Mouse (Mus musculus): ENCODE data around the gene Erc2. TPM values are rescaled to one million over a fixed set of nuclear protein-coding genes. Genes with fewer than 3 reads are reported as not detected.

Gene Erc2
- total RNA-seq, 4 experiments from 2014 or later = 196 to 222 (median 210) TPM

GRCm38 (mm10) chr14:27933533-27933932 lies 311.3 kb downstream of the Erc2 start:
- DNase-seq (ENCODE audit: low spot score in 2 of 2) = no peak

DNA sequence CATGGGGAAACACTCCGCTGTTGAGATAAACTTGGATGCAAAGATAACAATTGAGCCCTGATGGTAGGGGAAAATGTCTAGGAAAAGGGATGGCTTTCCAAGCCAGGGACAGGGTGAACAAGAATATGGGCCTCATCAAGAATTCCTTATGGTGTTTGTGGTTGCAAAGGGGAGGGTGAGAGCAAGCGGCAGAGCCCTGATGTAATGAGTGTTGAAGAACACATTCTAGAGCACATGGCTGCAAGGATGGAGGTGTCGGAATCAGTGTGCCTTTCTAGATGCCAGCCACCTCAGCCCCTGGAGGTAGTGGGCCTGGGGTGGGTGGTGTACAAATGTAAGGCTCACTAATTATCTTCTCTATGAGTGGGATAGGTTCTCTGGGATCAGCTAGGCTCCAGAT lies 313.5 kb downstream of the Erc2 start:
- no peak for DNase-seq (ENCODE audit: low spot score in 2 of 2)

GRCm38 (mm10) chr14:27937922-27938321 lies 315.7 kb downstream of the Erc2 start:
- DNase-seq (ENCODE audit: low spot score in 2 of 2) = no peak

- DNase-seq (ENCODE audit: low spot score in 2 of 2) = no peak
Measured at GRCm38 (mm10) chr14:27945276-27945675, 323.0 kb downstream of the Erc2 start.

DNA sequence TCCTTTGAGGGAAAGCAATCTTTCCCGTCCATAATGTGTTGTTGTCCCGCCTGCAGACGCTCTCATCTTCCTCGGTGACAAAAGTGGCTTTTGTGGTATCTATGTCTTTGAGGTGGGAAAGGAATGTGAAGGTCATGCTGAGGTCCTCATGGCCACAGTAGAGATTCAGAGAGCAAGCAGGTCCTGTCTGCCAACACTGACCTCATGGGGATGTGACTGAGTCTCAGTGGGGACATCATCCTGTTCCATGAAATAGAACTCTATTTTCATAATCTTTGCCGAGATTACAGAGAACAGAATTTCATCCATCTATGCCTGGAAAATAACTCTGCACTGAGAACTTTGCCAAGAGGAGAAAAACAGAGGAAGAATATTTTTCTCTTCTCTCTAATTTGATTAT lies 324.0 kb downstream of the Erc2 start:
- no peak for DNase-seq (ENCODE audit: low spot score in 2 of 2)

DNA sequence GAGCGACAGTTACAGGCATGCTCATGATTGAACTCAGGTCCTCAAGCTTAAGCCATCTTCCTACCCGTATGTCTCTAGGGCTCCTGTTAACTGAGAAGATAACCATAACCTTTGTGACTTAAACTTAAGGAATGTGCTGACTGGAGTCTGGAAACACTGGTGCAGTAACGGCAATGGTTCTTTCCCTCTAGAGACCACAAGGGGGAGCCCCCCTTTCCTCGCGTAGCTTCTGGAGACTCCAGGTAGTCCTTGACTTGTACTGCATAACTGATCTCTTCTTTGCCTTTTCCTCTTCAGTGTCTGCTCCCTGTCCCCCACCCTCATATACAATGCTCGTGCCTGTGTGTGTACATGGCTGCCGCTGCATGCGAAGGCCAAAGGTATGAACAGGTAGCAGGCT lies 326.2 kb downstream of the Erc2 start:
- DNase-seq (ENCODE audit: low spot score in 2 of 2) = no peak

DNA sequence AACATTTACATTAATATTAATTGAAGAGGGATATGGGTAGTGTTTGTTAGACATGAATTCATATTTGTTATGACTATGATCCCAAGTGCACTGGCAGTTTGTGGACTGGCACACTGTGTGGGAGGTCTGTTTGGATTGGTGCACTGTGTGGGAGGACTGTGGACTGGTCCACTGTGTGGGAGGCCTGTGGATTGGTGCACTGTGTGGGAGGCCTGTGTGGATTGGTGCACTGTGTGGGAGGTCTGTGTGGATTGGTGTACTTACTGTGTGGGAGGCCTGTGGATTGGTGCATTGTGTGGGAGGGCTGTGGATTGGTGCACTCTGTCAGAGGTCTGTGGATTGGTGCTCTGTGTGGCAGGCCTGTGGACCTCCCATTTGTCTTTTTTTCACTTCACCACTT lies 331.6 kb downstream of the Erc2 start:
- no peak for DNase-seq (ENCODE audit: low spot score in 2 of 2)

- no peak for DNase-seq (ENCODE audit: low spot score in 2 of 2)
Measured at GRCm38 (mm10) chr14:27956801-27957200, 334.6 kb downstream of the Erc2 start.

- no peak for DNase-seq (ENCODE audit: low spot score in 2 of 2)
Measured at GRCm38 (mm10) chr14:27973701-27974100, 351.5 kb downstream of the Erc2 start.

- peak; percentile 61 for DNase-seq (ENCODE audit: low spot score in 2 of 2)
Measured at GRCm38 (mm10) chr14:27975661-27976060, 353.4 kb downstream of the Erc2 start.

- peak; percentile 26 to 35 for DNase-seq (ENCODE audit: low spot score in 2 of 2)
Measured at GRCm38 (mm10) chr14:27984758-27985157, 362.5 kb downstream of the Erc2 start.

DNA sequence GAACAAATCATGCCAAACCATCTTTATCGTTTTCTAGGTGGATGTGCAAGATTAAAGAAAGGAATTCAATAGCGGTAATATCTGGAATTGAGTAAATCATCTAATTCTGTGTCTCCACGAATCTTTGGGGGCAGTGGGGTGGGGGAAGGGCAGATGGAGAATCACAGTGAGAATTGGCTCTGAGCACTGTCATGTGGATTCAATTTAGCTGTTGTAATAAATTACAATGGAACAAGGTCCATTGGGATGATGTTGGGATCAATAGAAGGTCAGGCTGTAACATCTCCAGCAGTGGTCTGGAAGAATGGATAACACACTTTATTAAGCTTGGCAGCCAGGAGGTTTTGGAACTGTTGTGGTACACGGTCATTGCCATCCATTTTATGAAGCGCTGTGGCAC lies 363.0 kb downstream of the Erc2 start:
- DNase-seq (ENCODE audit: low spot score in 2 of 2) = no peak

DNA sequence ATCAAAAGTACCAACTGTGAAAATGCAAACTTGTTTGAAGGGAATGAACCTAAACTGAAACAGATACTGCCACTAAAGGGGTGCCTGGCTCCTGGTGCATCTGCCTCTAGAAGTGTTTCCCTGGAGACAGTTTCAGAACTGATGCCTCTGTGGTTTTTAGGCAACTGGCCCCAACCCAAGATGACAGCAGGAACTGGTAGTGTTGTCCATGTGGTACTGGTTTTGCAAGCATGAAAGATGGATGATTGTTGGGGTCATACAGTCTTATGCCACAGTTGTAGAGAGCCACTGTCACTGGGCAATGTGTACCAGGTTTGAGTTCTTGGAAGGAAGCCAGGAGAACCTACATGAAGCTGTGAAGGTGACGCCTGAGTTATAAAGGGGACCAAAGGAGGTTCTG lies 365.2 kb downstream of the Erc2 start:
- peak; percentile 36 to 49 for DNase-seq (ENCODE audit: low spot score in 2 of 2)

- no peak for DNase-seq (ENCODE audit: low spot score in 2 of 2)
Measured at GRCm38 (mm10) chr14:27998551-27998950, 376.3 kb downstream of the Erc2 start.

- no peak for DNase-seq (ENCODE audit: low spot score in 2 of 2)
Measured at GRCm38 (mm10) chr14:28004023-28004422, 381.8 kb downstream of the Erc2 start.

DNA sequence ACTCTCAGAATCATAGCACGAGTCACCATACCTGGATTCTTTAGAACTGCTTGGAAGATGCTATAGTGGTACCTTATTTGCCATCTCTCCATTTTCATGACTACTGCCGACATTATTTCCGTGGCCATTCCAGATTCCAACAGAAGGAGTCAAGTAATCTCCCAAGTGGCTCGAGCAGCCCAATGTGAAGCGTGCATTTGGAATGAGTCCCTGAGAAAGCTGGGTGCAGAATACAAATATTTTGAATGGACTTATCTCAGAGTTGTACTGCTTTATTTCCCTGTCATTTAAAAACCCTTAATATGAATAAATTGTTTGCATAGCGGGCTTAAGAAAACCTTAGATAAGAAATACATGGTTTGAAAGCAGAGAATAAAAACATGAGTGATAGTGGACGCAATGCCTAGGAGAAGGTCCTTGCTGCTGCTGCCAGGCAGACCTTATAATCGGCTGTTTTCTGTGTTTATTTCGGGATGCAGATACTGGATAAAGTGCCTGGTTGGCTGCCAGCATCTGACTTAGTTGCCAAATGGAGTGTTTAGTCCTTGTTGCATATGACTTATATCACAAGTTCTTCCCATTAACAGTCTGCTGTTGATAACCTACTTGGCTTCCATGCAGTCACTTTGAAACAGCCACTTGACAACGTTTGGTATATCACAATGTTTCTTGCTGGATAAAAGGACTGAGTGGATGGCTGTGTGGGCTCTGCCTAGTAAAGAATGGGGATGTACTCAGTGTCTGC lies 388.5 kb downstream of the Erc2 start:
- no peak for DNase-seq (ENCODE audit: low spot score in 2 of 2)

GRCm38 (mm10) chr14:28023199-28023598 lies 401.0 kb downstream of the Erc2 start:
- no peak for DNase-seq (ENCODE audit: low spot score in 2 of 2)

DNA sequence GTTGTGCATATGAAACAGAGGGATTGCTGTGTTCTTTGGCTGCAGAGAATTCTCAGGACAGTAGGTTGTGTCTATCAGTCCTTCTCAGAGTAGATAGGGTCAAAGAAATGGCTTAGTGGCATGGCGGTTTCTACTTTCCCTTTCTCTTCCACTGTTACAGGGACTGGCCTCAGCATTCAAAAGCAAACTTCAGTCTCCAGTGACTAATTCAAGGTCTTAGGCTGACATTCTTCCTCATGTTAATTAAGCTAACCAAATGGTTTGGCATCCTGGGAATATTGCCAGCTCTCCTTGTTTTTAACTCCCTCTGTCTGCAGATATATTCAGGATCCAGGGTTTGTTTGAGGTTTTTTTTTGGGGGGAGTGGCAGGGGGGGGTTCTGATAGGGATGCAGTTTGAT lies 408.6 kb downstream of the Erc2 start:
- no peak for DNase-seq (ENCODE audit: low spot score in 2 of 2)

GRCm38 (mm10) chr14:28035013-28035412 lies 412.8 kb downstream of the Erc2 start:
- DNase-seq (ENCODE audit: low spot score in 2 of 2) = no peak

GRCm38 (mm10) chr14:28043095-28043494 lies 420.9 kb downstream of the Erc2 start:
- no peak for DNase-seq (ENCODE audit: low spot score in 2 of 2)

GRCm38 (mm10) chr14:28051646-28052045 lies 429.4 kb downstream of the Erc2 start:
- no peak for DNase-seq (ENCODE audit: low spot score in 2 of 2)

- no peak for DNase-seq (ENCODE audit: low spot score in 2 of 2)
Measured at GRCm38 (mm10) chr14:28057159-28057884, 435.1 kb downstream of the Erc2 start.

Data from layer of hippocampus, adult 8-10 months (tissue).